Mouse (Mus musculus): Measurements from ENCODE around the gene Atp6v0d1. TPM values are rescaled to one million over a fixed set of nuclear protein-coding genes. Genes with fewer than 3 reads are reported as not detected.
A peak's percentile ranks its signal among the peaks of the same experiment; 100 is the strongest.

Atp6v0d1 gene
- total RNA-seq, 1 experiment, result 85.5 TPM

DNA sequence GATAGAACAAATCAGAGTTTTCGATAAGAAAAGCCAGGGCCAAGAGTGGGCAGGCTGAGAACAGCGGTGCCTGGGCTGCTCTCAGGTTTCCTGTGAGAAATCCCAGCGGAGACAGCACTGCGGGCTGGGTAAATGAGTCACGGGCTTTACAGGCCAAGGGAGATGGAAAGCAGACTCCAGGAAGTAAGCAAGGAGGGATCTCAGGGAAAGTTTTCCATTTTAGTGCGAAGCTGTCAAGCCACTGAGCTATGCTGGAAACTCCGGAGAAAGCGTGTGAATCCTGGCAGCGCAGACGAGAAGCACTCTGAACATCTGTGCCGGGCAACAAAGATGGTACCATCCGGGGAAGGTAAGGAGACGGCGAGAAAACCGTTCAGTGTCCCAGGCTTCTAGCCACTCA, 28.0 kb upstream of the Atp6v0d1 start:
- H3K4me3 ChIP-seq (ENCODE audit: insufficient read depth in 1 of 2, low read depth in 1 of 2, low read length in 2 of 2, poor library complexity in 1 of 2, severe bottlenecking in 1 of 2), result 0 out of 4 replicates have a peak overlapping the region, but pooled peaks of 1 of the 2 experiments have one; percentile 9

DNA sequence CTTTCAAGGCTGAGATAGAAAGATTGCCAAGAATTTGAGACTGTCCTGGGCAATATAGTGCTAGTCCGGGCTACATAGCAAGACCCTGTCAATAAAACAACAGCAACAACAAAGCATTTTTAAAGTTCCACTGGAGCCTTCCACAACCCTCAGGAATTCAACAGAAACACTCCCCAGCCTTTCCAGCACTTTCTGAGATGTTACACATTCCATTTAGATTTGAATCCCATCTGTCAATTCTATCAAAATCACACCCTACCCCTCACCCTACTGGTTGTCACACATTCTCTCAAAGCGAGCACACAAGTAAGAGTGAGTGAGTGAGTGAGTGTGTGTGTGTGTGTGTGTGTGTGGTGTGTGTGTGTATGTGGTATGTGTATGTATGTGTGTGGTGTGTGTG, 26.6 kb upstream of the Atp6v0d1 start:
- Histone ChIP-seq H3K27ac (ENCODE audit: insufficient read depth, low read depth, low read length, poor library complexity, severe bottlenecking) (no peak overlapping the region), H3K9me3 (ENCODE audit: control insufficient read depth, insufficient read depth, low read depth, low read length) (no peaks in the 10 kb centered on the region), H3K36me3 (ENCODE audit: control insufficient read depth, insufficient read depth, low read length, poor library complexity, severe bottlenecking) (no peaks in the 10 kb centered on the region), H3K9ac (ENCODE audit: insufficient read depth, low read depth, low read length, poor library complexity, severe bottlenecking) (no peak overlapping the region), H3K4me1 (ENCODE audit: control insufficient read depth in 2 of 2, insufficient read depth in 2 of 2, low read length in 2 of 2, poor library complexity in 1 of 2) (peaks cover 0 to 3% of the 10 kb centered on the region in 2 experiments; a peak in 1 of 4 replicates), H3K4me3 (ENCODE audit: insufficient read depth in 1 of 2, low read depth in 1 of 2, low read length in 2 of 2, poor library complexity in 1 of 2, severe bottlenecking in 1 of 2) (no peak overlapping the region)
- no peak for TF ChIP-seq ZC3H11A (IDR thresholded peaks at IDR 0.05; ENCODE audit: borderline replicate concordance, low read depth, low read length)
- no peak for TF ChIP-seq CHD2 (IDR thresholded peaks at IDR 0.05; ENCODE audit: low read depth, low read length)
- TF ChIP-seq ZNF384 (IDR thresholded peaks at IDR 0.05; ENCODE audit: low read depth, low read length), result no peak
- no peak for TF ChIP-seq HCFC1 (IDR thresholded peaks at IDR 0.05; ENCODE audit: borderline replicate concordance, insufficient read depth, low read length)
- no peak for TF ChIP-seq MAFK (IDR thresholded peaks at IDR 0.05; ENCODE audit: insufficient read depth, low read depth, low read length)
- DNase-seq (ENCODE audit: low read depth, low spot score), result no peak
- in situ Hi-C loops (cut with MboI; ENCODE audit: low sequenced_read_pairs in 2 of 2, unreplicated experiment in 2 of 2), result no loop called here

More for the DNA sequence above, 28.0 kb upstream of the Atp6v0d1 start:
- peaks cover 0 to 3% of the 10 kb centered on the region in 2 experiments; a peak in 1 of 4 replicates for H3K4me1 ChIP-seq (ENCODE audit: control insufficient read depth in 2 of 2, insufficient read depth in 2 of 2, low read length in 2 of 2, poor library complexity in 1 of 2)
- no peaks in the 10 kb centered on the region for H3K36me3 ChIP-seq (ENCODE audit: control insufficient read depth, insufficient read depth, low read length, poor library complexity, severe bottlenecking)
- H3K27ac ChIP-seq (ENCODE audit: insufficient read depth, low read depth, low read length, poor library complexity, severe bottlenecking), result no peak overlapping the region
- H3K9ac ChIP-seq (ENCODE audit: insufficient read depth, low read depth, low read length, poor library complexity, severe bottlenecking), result no peak overlapping the region
- TF ChIP-seq ZNF384 (IDR thresholded peaks at IDR 0.05; ENCODE audit: low read depth, low read length), result no peak
- TF ChIP-seq CHD2 (IDR thresholded peaks at IDR 0.05; ENCODE audit: low read depth, low read length), result no peak
- no peak for TF ChIP-seq HCFC1 (IDR thresholded peaks at IDR 0.05; ENCODE audit: borderline replicate concordance, insufficient read depth, low read length)
- no peak for TF ChIP-seq MAFK (IDR thresholded peaks at IDR 0.05; ENCODE audit: insufficient read depth, low read depth, low read length)
- no peak for TF ChIP-seq ZC3H11A (IDR thresholded peaks at IDR 0.05; ENCODE audit: borderline replicate concordance, low read depth, low read length)
- in situ Hi-C loops (cut with MboI; ENCODE audit: low sequenced_read_pairs in 2 of 2, unreplicated experiment in 2 of 2), result no loop called here
- no peak for DNase-seq (ENCODE audit: low read depth, low spot score)
- no peaks in the 10 kb centered on the region for H3K9me3 ChIP-seq (ENCODE audit: control insufficient read depth, insufficient read depth, low read depth, low read length)

DNA sequence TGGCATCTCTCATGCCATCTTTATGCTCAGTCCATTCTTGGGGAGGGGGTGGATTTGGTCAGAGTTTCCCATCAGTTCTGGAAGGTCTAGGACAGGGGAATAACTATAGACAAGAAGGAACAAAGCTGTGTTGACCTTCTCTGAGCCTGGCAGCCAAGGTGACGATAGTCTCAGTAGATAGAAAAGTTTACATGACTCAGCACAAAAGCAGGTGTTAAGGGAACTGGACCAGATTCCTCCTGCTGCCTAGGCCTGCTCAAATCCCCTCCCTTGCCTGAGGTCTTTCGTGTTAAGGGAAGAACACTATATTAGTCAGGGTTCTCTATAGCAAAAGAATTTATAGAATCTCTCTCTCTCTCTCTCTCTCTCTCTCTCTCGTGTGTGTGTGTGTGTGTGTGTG, 13.9 kb upstream of the Atp6v0d1 start:
- no peaks in the 10 kb centered on the region for H3K9me3 ChIP-seq (ENCODE audit: control insufficient read depth, insufficient read depth, low read depth, low read length)
- in situ Hi-C loops (cut with MboI; ENCODE audit: low sequenced_read_pairs in 2 of 2, unreplicated experiment in 2 of 2), result no loop called here
- DNase-seq (ENCODE audit: low read depth, low spot score), result no peak

DNA sequence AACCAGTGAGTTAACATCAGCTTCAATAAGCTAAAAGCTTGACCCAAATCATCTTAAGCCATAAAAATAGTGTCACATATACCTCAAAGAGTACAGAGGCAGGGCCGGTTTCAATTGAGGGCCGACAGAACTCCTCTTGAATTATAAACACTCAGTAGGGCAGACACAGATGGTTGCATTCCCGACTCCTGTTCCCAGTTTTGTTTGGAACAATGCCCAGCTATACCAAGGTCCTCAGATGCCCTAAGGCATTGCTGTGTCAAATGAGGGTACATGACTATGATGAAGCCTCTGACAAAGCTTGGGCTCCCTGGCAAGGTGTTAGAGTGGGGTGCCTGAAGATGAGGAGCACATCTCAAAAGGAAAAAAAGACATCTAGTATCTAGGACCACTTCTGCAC, 9.7 kb upstream of the Atp6v0d1 start:
- Histone ChIP-seq H3K36me3 (ENCODE audit: control insufficient read depth, insufficient read depth, low read length, poor library complexity, severe bottlenecking) (no peaks in the 10 kb centered on the region), H3K4me3 (ENCODE audit: insufficient read depth in 1 of 2, low read depth in 1 of 2, low read length in 2 of 2, poor library complexity in 1 of 2, severe bottlenecking in 1 of 2) (no peak overlapping the region), H3K9me3 (ENCODE audit: control insufficient read depth, insufficient read depth, low read depth, low read length) (no peaks in the 10 kb centered on the region), H3K27ac (ENCODE audit: insufficient read depth, low read depth, low read length, poor library complexity, severe bottlenecking) (no peak overlapping the region), H3K9ac (ENCODE audit: insufficient read depth, low read depth, low read length, poor library complexity, severe bottlenecking) (no peak overlapping the region), H3K4me1 (ENCODE audit: control insufficient read depth in 2 of 2, insufficient read depth in 2 of 2, low read length in 2 of 2, poor library complexity in 1 of 2) (peaks cover 3 to 5% of the 10 kb centered on the region in 2 experiments)
- no peak for DNase-seq (ENCODE audit: low read depth, low spot score)
- in situ Hi-C loops (cut with MboI; ENCODE audit: low sequenced_read_pairs in 2 of 2, unreplicated experiment in 2 of 2), result no loop called here
- TF ChIP-seq CHD2 (IDR thresholded peaks at IDR 0.05; ENCODE audit: low read depth, low read length) (no peak), HCFC1 (IDR thresholded peaks at IDR 0.05; ENCODE audit: borderline replicate concordance, insufficient read depth, low read length) (no peak), MAFK (IDR thresholded peaks at IDR 0.05; ENCODE audit: insufficient read depth, low read depth, low read length) (no peak), ZC3H11A (IDR thresholded peaks at IDR 0.05; ENCODE audit: borderline replicate concordance, low read depth, low read length) (no peak), ZNF384 (IDR thresholded peaks at IDR 0.05; ENCODE audit: low read depth, low read length) (no peak)

More for the DNA sequence above, 13.9 kb upstream of the Atp6v0d1 start:
- TF ChIP-seq ZC3H11A (IDR thresholded peaks at IDR 0.05; ENCODE audit: borderline replicate concordance, low read depth, low read length) (no peak), MAFK (IDR thresholded peaks at IDR 0.05; ENCODE audit: insufficient read depth, low read depth, low read length) (peak; percentile 83), ZNF384 (IDR thresholded peaks at IDR 0.05; ENCODE audit: low read depth, low read length) (no peak), CHD2 (IDR thresholded peaks at IDR 0.05; ENCODE audit: low read depth, low read length) (no peak)
- H3K4me1 ChIP-seq (ENCODE audit: control insufficient read depth in 2 of 2, insufficient read depth in 2 of 2, low read length in 2 of 2, poor library complexity in 1 of 2), result peaks cover 5 to 8% of the 10 kb centered on the region in 2 experiments
- no peaks in the 10 kb centered on the region for H3K36me3 ChIP-seq (ENCODE audit: control insufficient read depth, insufficient read depth, low read length, poor library complexity, severe bottlenecking)
- no peak overlapping the region for H3K4me3 ChIP-seq (ENCODE audit: insufficient read depth in 1 of 2, low read depth in 1 of 2, low read length in 2 of 2, poor library complexity in 1 of 2, severe bottlenecking in 1 of 2)
- H3K27ac ChIP-seq (ENCODE audit: insufficient read depth, low read depth, low read length, poor library complexity, severe bottlenecking), result no peak overlapping the region
- H3K9ac ChIP-seq (ENCODE audit: insufficient read depth, low read depth, low read length, poor library complexity, severe bottlenecking), result no peak overlapping the region

DNA sequence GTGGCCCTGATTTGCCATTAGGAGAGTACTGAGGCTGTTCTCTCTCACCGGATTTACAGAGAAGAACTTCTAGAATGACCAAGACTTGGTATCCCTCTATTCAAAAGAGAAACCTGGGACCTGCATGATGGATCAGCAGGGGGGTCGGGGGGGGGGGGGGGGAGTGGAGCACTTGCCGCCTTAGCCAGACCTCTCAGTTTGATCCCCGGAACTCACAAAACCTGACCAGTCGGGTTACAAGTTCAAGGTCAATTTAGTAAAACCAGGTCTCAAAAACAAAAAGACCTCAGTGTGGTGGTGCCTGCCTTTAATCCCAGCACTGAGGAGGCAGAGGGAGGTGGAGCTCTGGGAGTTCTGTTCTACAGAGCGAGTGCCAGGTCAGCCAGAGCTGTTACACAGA, 8.9 kb upstream of the Atp6v0d1 start:
- Histone ChIP-seq H3K4me1 (ENCODE audit: control insufficient read depth in 2 of 2, insufficient read depth in 2 of 2, low read length in 2 of 2, poor library complexity in 1 of 2) (peaks cover 3% of the 10 kb centered on the region in 2 experiments; a peak in 3 of 4 replicates), H3K9me3 (ENCODE audit: control insufficient read depth, insufficient read depth, low read depth, low read length) (no peaks in the 10 kb centered on the region), H3K9ac (ENCODE audit: insufficient read depth, low read depth, low read length, poor library complexity, severe bottlenecking) (no peak overlapping the region), H3K27ac (ENCODE audit: insufficient read depth, low read depth, low read length, poor library complexity, severe bottlenecking) (no peak overlapping the region), H3K4me3 (ENCODE audit: insufficient read depth in 1 of 2, low read depth in 1 of 2, low read length in 2 of 2, poor library complexity in 1 of 2, severe bottlenecking in 1 of 2) (no peak overlapping the region), H3K36me3 (ENCODE audit: control insufficient read depth, insufficient read depth, low read length, poor library complexity, severe bottlenecking) (no peaks in the 10 kb centered on the region)
- in situ Hi-C loops (cut with MboI; ENCODE audit: low sequenced_read_pairs in 2 of 2, unreplicated experiment in 2 of 2), result no loop called here
- TF ChIP-seq HCFC1 (IDR thresholded peaks at IDR 0.05; ENCODE audit: borderline replicate concordance, insufficient read depth, low read length) (no peak), ZNF384 (IDR thresholded peaks at IDR 0.05; ENCODE audit: low read depth, low read length) (peak; percentile 56; the same call in 1 of the 2 replicates), ZC3H11A (IDR thresholded peaks at IDR 0.05; ENCODE audit: borderline replicate concordance, low read depth, low read length) (no peak), MAFK (IDR thresholded peaks at IDR 0.05; ENCODE audit: insufficient read depth, low read depth, low read length) (no peak), CHD2 (IDR thresholded peaks at IDR 0.05; ENCODE audit: low read depth, low read length) (no peak)
- DNase-seq (ENCODE audit: low read depth, low spot score), result no peak

All from ES-E14 (cell line).